Mouse (Mus musculus) forebrain, embryonic 14.5 days (tissue): ENCODE measurements around the gene Olfr1308. TPM values are rescaled to one million over a fixed set of nuclear protein-coding genes. Genes with fewer than 3 reads are reported as not detected.

Source experiments
- ATAC-seq: fragments of 200-750 bp; cut with Nextera tagmentation; 2 replicates; pipeline ENCODE4 v1.8.0; 2017; ENCODE audit warnings: mild to moderate bottlenecking, moderate library complexity
- DNase-seq: peaks from one replicate; pipeline ENCODE4 v3.0.0-alpha.2; 2015; ENCODE audit warnings: low spot score
- H3K27ac ChIP-seq: fragments of 300-500 bp; sonication (generic); 2 replicates; pipeline ENCODE4 v1.5.1; 2014; ENCODE audit warnings: low read depth, mild to moderate bottlenecking, control low read depth, low read length, moderate library complexity
- H3K27me3 ChIP-seq: fragments of 300-500 bp; sonication (generic); replicated peaks from 2 replicates; pipeline ENCODE4 v1.6.1; 2014; ENCODE audit warnings: low read length, control low read depth, mixed read lengths; ENCODE audit not compliant: control insufficient read depth, insufficient read depth
- H3K36me3 ChIP-seq: fragments of 300-500 bp; sonication (generic); 2 replicates; pipeline ENCODE4 v1.6.1; 2014; ENCODE audit warnings: low read length, control low read depth; ENCODE audit not compliant: control insufficient read depth, insufficient read depth
- H3K4me1 ChIP-seq: fragments of 300-500 bp; sonication (generic); 2 replicates; pipeline ENCODE4 v1.6.1; 2014; ENCODE audit warnings: antibody characterized with exemption, low read length, control low read depth; ENCODE audit not compliant: control insufficient read depth, insufficient read depth
- H3K4me2 ChIP-seq: fragments of 300-500 bp; sonication (generic); 2 replicates; pipeline ENCODE4 v1.6.1; 2014; ENCODE audit warnings: mild to moderate bottlenecking, control low read depth, low read length
- H3K4me3 ChIP-seq: fragments of 300-500 bp; sonication (generic); 2 replicates; pipeline ENCODE4 v1.5.1; 2014; ENCODE audit warnings: low read depth, low read length, control low read depth
- H3K9ac ChIP-seq: fragments of 300-500 bp; sonication (generic); 2 replicates; pipeline ENCODE4 v1.6.1; 2014; ENCODE audit warnings: mild to moderate bottlenecking, low read length, control low read depth, moderate library complexity
- H3K9me3 ChIP-seq: fragments of 300-500 bp; sonication (generic); replicated peaks from 2 replicates; pipeline ENCODE4 v1.6.1; 2016; ENCODE audit warnings: low read length, control low read depth, mixed read lengths; ENCODE audit not compliant: control insufficient read depth
- WGBS: fragments of 180-500 bp; shearing (Covaris S2); extraction: QIAGEN DNeasy Blood & Tissue Kit; methylation state at CpG from one replicate; pipeline ENCODE4 v1.1.7; 2014; 5-methylcytosine and 5-hydroxymethylcytosine counted together
- polyA plus RNA-seq: library from polyadenylated mRNA; unstranded; fragments of >200 nt; fragmentation: Nextera tagmentation; extraction: Ambion mirVana; gene quantifications from 2 replicates; pipeline ENCODE4 v1.2.1, GENCODE M21; 2014

Gene Olfr1308
- not detected in 2 replicates for polyA plus RNA-seq

- H3K4me3 ChIP-seq, result no peak within 1 kb of the TSS
- no peak within 1 kb of the TSS for H3K4me2 ChIP-seq
- no peak for DNase-seq
- H3K36me3 ChIP-seq, result no peaks in the 10 kb centered on the region
- H3K27ac ChIP-seq, result no peak within 1 kb of the TSS
- no peaks in the 10 kb centered on the region for H3K27me3 ChIP-seq
- 51% methylated on average over 1 of the region's 1 CpGs for WGBS
- H3K9me3 ChIP-seq, result no peaks in the 10 kb centered on the region
- ATAC-seq, result no peak
- no peak within 1 kb of the TSS for H3K9ac ChIP-seq
- H3K4me1 ChIP-seq, result no peaks in the 10 kb centered on the region
Measured at GRCm38 (mm10) chr2:111964844-111965243, at the start of gene Olfr1308. Gene Olfr1308 (minus strand): TSS chr2:111964944.

GRCm38 (mm10) chr2:112012608-112013007 is 47.9 kb upstream of the Olfr1308 start, which contains the start of gene Olfr1310:
Gene Olfr1310 (minus strand): TSS chr2:112012708.
- Histone ChIP-seq H3K27ac (no peak within 1 kb of the TSS), H3K9ac (no peak within 1 kb of the TSS), H3K4me2 (no peak within 1 kb of the TSS), H3K9me3 (no peaks in the 10 kb centered on the region), H3K27me3 (no peaks in the 10 kb centered on the region), H3K4me1 (no peaks in the 10 kb centered on the region), H3K4me3 (no peak within 1 kb of the TSS), H3K36me3 (no peaks in the 10 kb centered on the region)
- ATAC-seq (no peak), DNase-seq (no peak)

GRCm38 (mm10) chr2:111990181-111990580 is 25.4 kb upstream of the Olfr1308 start, which contains the start of gene Olfr1309:
Gene Olfr1309 (minus strand): TSS chr2:111990281.
- H3K4me3 ChIP-seq, result no peak within 1 kb of the TSS
- 73% methylated on average over 1 of the region's 1 CpGs for WGBS
- H3K4me2 ChIP-seq, result no peak within 1 kb of the TSS
- ATAC-seq (no peak), DNase-seq (no peak)
- H3K36me3 ChIP-seq, result no peaks in the 10 kb centered on the region
- H3K27me3 ChIP-seq, result no peaks in the 10 kb centered on the region
- H3K4me1 ChIP-seq, result no peaks in the 10 kb centered on the region
- no peaks in the 10 kb centered on the region for H3K9me3 ChIP-seq
- H3K9ac ChIP-seq, result no peak within 1 kb of the TSS
- no peak within 1 kb of the TSS for H3K27ac ChIP-seq

- 75% methylated on average over 1 of the region's 1 CpGs for WGBS
- no peak within 1 kb of the TSS for H3K27ac ChIP-seq
- H3K27me3 ChIP-seq, result no peaks in the 10 kb centered on the region
- H3K9ac ChIP-seq, result no peak within 1 kb of the TSS
- H3K4me3 ChIP-seq, result no peak within 1 kb of the TSS
- no peaks in the 10 kb centered on the region for H3K4me1 ChIP-seq
- DNase-seq, result no peak
- H3K4me2 ChIP-seq, result no peak within 1 kb of the TSS
- H3K36me3 ChIP-seq, result no peaks in the 10 kb centered on the region
- no peaks in the 10 kb centered on the region for H3K9me3 ChIP-seq
- no peak for ATAC-seq
Measured at GRCm38 (mm10) chr2:111949340-111949739, 15.4 kb downstream of the Olfr1308 start, which contains the start of gene Olfr1307. Gene Olfr1307 (minus strand): TSS chr2:111949440.

- H3K27ac ChIP-seq, result no peak within 1 kb of the TSS
- DNase-seq (no peak), ATAC-seq (no peak)
- H3K4me1 ChIP-seq, result no peaks in the 10 kb centered on the region
- no peak within 1 kb of the TSS for H3K4me3 ChIP-seq
- 85% methylated on average over 1 of the region's 1 CpGs for WGBS
- no peaks in the 10 kb centered on the region for H3K36me3 ChIP-seq
- no peaks in the 10 kb centered on the region for H3K9me3 ChIP-seq
- H3K27me3 ChIP-seq, result no peaks in the 10 kb centered on the region
- H3K4me2 ChIP-seq, result no peak within 1 kb of the TSS
- no peak within 1 kb of the TSS for H3K9ac ChIP-seq
Measured at GRCm38 (mm10) chr2:111916171-111916570, 48.6 kb downstream of the Olfr1308 start, which contains the start of gene Olfr1306. Gene Olfr1306 (minus strand): TSS chr2:111916271.

Other genes with a start within 250 kb of the Olfr1308 start
- not detected in 2 replicates for gene Olfr1301, start 213.9 kb downstream of the Olfr1308 start, polyA plus RNA-seq
- not detected in 2 replicates for gene Olfr1302, start 187.5 kb downstream of the Olfr1308 start, polyA plus RNA-seq
- gene Olfr1303, start 144.6 kb downstream of the Olfr1308 start, polyA plus RNA-seq, result not detected in 2 replicates
- not detected in 2 replicates for gene Olfr1305, start 87.8 kb downstream of the Olfr1308 start, polyA plus RNA-seq
- gene Olfr1306, start 48.7 kb downstream of the Olfr1308 start, polyA plus RNA-seq, result not detected in 2 replicates
- gene Olfr1307, start 15.5 kb downstream of the Olfr1308 start, polyA plus RNA-seq, result not detected in 2 replicates
- gene Olfr1309, start 25.3 kb upstream of the Olfr1308 start, polyA plus RNA-seq, result not detected in 2 replicates
- gene Olfr1310, start 47.8 kb upstream of the Olfr1308 start, polyA plus RNA-seq, result not detected in 2 replicates
- gene Olfr1311, start 59.5 kb upstream of the Olfr1308 start, polyA plus RNA-seq, result not detected in 2 replicates
- gene Olfr1312, start 85.3 kb upstream of the Olfr1308 start, polyA plus RNA-seq, result not detected in 2 replicates
- gene Olfr1313, start 112.9 kb upstream of the Olfr1308 start, polyA plus RNA-seq, result not detected in 2 replicates
- gene Olfr1314, start 131.8 kb upstream of the Olfr1308 start, polyA plus RNA-seq, result not detected in 2 replicates
- gene Olfr1315-ps1, start 150.5 kb upstream of the Olfr1308 start, polyA plus RNA-seq, result not detected in 2 replicates
- not detected in 2 replicates for gene Olfr1316, start 170.0 kb upstream of the Olfr1308 start, polyA plus RNA-seq
- gene Olfr1317, start 175.4 kb upstream of the Olfr1308 start, polyA plus RNA-seq, result not detected in 2 replicates
- gene Olfr1318, start 189.3 kb upstream of the Olfr1308 start, polyA plus RNA-seq, result not detected in 2 replicates